Mouse (Mus musculus) neural tube, embryonic 14.5 days (tissue): Measurements from ENCODE around the gene Serpinb9e. TPM values are rescaled to one million over a fixed set of nuclear protein-coding genes. Genes with fewer than 3 reads are reported as not detected.
"Not testable (repeated sequence)": the region's sequence is repeated elsewhere in the genome, so short reads cannot be mapped to it uniquely, and the experiment has no call there.

ENCODE experiments used
- ATAC-seq: fragments of 200-750 bp; cut with Nextera tagmentation; 2 replicates; pipeline ENCODE4 v1.8.0; 2017; ENCODE audit warnings: low read depth, mild to moderate bottlenecking, moderate TSS enrichment, moderate library complexity
- H3K27ac ChIP-seq: fragments of 300-500 bp; sonication (generic); 2 replicates; pipeline ENCODE4 v1.5.1; 2014; ENCODE audit warnings: low read depth, mild to moderate bottlenecking, control low read depth, low read length, moderate library complexity, mixed read lengths
- H3K27me3 ChIP-seq: fragments of 300-500 bp; sonication (generic); 2 replicates; pipeline ENCODE4 v1.6.1; 2014; ENCODE audit warnings: low read length; ENCODE audit not compliant: control insufficient read depth, insufficient read depth
- H3K36me3 ChIP-seq: fragments of 300-500 bp; sonication (generic); 2 replicates; pipeline ENCODE4 v1.6.1; 2014; ENCODE audit warnings: low read length, mixed read lengths; ENCODE audit not compliant: control insufficient read depth, insufficient read depth
- H3K4me1 ChIP-seq: fragments of 300-500 bp; sonication (generic); 2 replicates; pipeline ENCODE4 v1.6.1; 2014; ENCODE audit warnings: low read length; ENCODE audit not compliant: control insufficient read depth, insufficient read depth
- H3K4me2 ChIP-seq: fragments of 300-500 bp; sonication (generic); 2 replicates; pipeline ENCODE4 v1.6.1; 2014; ENCODE audit warnings: mild to moderate bottlenecking, low read depth, low read length, control low read depth
- H3K4me3 ChIP-seq: fragments of 300-500 bp; sonication (generic); 2 replicates; pipeline ENCODE4 v1.5.1; 2014; ENCODE audit warnings: low read depth, low read length, control low read depth, mixed read lengths
- H3K9ac ChIP-seq: fragments of 300-500 bp; sonication (generic); replicated peaks from 2 replicates; pipeline ENCODE4 v1.6.1; 2014; ENCODE audit warnings: low read depth, mild to moderate bottlenecking, control low read depth, low read length, mixed read lengths
- H3K9me3 ChIP-seq: fragments of 300-500 bp; sonication (generic); 2 replicates; pipeline ENCODE4 v1.6.1; 2016; ENCODE audit warnings: low read length; ENCODE audit not compliant: control insufficient read depth
- WGBS: fragments of 180-500 bp; shearing (Covaris S2); extraction: QIAGEN DNeasy Blood & Tissue Kit; methylation state at CpG from one replicate; pipeline ENCODE4 v1.1.7; 2014; 5-methylcytosine and 5-hydroxymethylcytosine counted together
- polyA plus RNA-seq: library from polyadenylated mRNA; unstranded; fragments of >200 nt; fragmentation: Nextera tagmentation; extraction: Ambion mirVana; gene quantifications from 2 replicates; pipeline ENCODE4 v1.2.1, GENCODE M21; 2014

The Serpinb9e gene
- polyA plus RNA-seq: not detected in 2 replicates

DNA sequence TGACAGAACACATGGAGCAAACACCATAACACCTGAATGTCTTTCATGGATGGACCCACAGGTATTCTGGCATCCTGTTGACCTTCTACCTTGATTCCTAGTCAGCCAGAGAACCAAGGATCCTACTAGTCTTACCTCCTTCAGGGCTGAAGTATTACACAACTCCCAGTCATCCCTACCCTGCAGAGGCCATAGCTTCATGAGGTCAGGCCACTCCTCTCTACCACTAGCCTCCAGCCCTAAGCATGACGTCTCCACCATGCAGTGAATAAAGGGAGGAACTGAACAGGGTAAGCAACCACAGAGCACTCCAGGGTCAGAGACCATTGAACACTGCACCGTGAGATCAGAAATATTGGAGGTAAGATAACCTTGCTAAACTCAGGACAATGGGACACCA, at the start of gene Serpinb9e:
Gene Serpinb9e, plus strand, starts transcription at position 301 of the 400 bp plus-strand sequence.
- H3K9me3 ChIP-seq, H3K4me2 ChIP-seq, H3K27me3 ChIP-seq, H3K4me3 ChIP-seq, H3K4me1 ChIP-seq, ATAC-seq, H3K9ac ChIP-seq, H3K27ac ChIP-seq, H3K36me3 ChIP-seq: not testable (repeated sequence)
- WGBS: 79% methylated on average over 2 of the region's 2 CpGs

DNA sequence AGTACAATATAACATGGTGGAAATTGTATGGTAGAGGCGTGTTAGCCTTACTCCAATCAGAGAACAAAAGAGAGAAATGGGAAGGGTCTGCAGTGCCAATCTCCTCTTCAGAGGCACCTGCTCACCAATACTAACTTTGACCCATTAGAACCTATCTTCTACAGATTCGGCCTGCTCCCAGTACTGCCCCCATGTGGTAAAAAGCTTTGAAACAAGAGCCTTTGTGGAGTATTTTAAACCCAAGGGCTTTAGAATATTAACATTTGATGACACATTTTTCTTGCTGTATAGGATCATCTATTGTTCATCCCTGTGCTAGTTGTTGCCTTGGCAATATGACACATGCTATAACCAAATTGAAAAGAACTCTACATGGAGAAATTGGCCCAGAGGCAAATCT, 49.7 kb upstream of the Serpinb9e start:
- H3K36me3 ChIP-seq: no peaks in the 10 kb centered on the region
- WGBS: 55% methylated on average over 2 of the region's 2 CpGs
- no peak overlapping the region for H3K27ac ChIP-seq
- no peak overlapping the region for H3K4me2 ChIP-seq
- no peak for ATAC-seq
- H3K9ac ChIP-seq: no peak overlapping the region
- no peak overlapping the region for H3K4me3 ChIP-seq
- H3K9me3 ChIP-seq: no peaks in the 10 kb centered on the region
- no peaks in the 10 kb centered on the region for H3K4me1 ChIP-seq
- no peaks in the 10 kb centered on the region for H3K27me3 ChIP-seq

DNA sequence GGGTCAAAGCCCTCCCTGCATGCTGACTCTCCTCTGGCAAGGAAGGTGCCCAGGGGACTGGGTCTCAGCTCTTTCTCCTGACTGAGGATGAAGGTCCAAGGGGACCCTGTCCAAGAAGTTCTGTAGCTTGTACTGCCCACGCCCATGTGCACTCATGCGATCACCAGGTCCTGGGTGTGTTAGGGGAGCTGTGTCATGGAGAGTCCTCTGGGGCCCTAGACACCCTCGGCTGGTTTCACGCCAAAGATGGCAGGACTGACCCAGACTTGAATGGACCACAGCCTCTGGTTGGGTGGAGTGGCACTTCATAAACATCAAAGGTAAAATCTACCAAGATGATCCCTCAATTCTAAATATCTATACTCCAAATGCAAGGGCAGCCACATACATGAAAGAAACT, 59.2 kb downstream of the Serpinb9e start:
- not testable (repeated sequence) for H3K9me3 ChIP-seq, H3K27me3 ChIP-seq, H3K4me3 ChIP-seq, H3K4me1 ChIP-seq, H3K4me2 ChIP-seq, ATAC-seq, H3K36me3 ChIP-seq, H3K9ac ChIP-seq, H3K27ac ChIP-seq
- 92% methylated on average over 4 of the region's 4 CpGs for WGBS

Other genes with a start within 250 kb of the Serpinb9e start
- 1.2 and 1.6 TPM in 2 replicates for gene Serpinb9, start 246.4 kb upstream of the Serpinb9e start, polyA plus RNA-seq
- gene Serpinb9b, start 222.2 kb upstream of the Serpinb9e start, polyA plus RNA-seq: 0.28 and 0.29 TPM in 2 replicates
- 24.0 and 45.4 TPM in 2 replicates for gene Serpinb1b, start 171.0 kb upstream of the Serpinb9e start, polyA plus RNA-seq
- not detected in 2 replicates for gene Serpinb9c, start 89.9 kb upstream of the Serpinb9e start, polyA plus RNA-seq
- not detected in 2 replicates for gene Serpinb9d, start 56.7 kb upstream of the Serpinb9e start, polyA plus RNA-seq
- gene Serpinb9f, start 74.5 kb downstream of the Serpinb9e start, polyA plus RNA-seq: not detected in 2 replicates
- gene Gm11397, start 146.1 kb downstream of the Serpinb9e start, polyA plus RNA-seq: not detected in 2 replicates
- gene Serpinb9g, start 235.2 kb downstream of the Serpinb9e start, polyA plus RNA-seq: not detected in 2 replicates